Mouse (Mus musculus) stomach, postnatal 0 days (tissue): ENCODE measurements around the gene Ly86.

Experiments used
- CTCF ChIP-seq: IDR thresholded peaks from 2 replicates; pipeline ENCODE4 v1.5.1; 2016; ENCODE audit warnings: antibody characterized with exemption, low read depth, mild to moderate bottlenecking, moderate library complexity
- EP300 ChIP-seq: optimal IDR thresholded peaks from 2 replicates; pipeline ENCODE3; 2016; ENCODE audit warnings: antibody characterized with exemption

- TF ChIP-seq CTCF (no peak), EP300 (no peak)
These were observed 8.9 kb downstream of the Ly86 start for GRCm38 (mm10) chr13:37353868-37354267.
